Mouse (Mus musculus): ENCODE results near the gene Rasa2. TPM values are rescaled to one million over a fixed set of nuclear protein-coding genes. Genes with fewer than 3 reads are reported as not detected.

Gene Rasa2
- polyA plus RNA-seq (2012; fragmentation: generic; extraction: Trizol), result under 1 TPM; 0.19 to 0.96 TPM

DNA sequence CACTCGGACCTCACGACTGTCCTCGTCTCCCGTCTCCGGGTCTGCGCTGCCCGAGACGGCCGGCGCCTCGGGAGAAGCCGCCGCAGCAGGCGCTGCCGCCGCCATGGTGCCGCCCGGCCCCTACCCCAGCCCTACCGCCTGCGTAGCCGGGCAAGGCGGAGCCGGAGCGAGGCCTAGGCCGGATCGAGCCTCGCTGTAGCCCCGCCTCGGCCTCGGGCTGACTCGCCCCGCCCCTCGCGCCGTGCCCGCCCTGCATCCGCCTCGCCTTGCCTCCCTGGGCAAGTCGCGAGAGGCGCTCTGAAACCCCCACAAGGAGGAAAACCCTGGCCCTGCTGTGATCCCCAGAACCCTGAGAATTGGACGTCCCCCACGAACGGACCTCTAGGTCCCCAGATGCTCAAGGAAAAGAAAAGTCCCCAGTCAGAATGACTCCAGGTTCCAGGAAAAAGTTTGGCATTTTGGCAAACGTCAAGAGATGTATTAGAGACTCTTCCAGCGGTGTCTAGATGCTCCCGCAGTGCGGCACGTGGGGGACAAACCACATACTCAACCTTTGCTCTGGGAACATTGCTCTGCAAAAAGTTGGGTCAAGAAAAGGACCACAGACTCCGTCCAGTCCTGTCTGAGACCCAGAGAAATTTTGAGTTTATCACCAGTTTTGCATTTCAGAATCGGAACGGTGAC, at the start of gene Rasa2:
TSS of gene Rasa2 (minus strand) at position 229 of the 684 bp plus-strand sequence.

DNA sequence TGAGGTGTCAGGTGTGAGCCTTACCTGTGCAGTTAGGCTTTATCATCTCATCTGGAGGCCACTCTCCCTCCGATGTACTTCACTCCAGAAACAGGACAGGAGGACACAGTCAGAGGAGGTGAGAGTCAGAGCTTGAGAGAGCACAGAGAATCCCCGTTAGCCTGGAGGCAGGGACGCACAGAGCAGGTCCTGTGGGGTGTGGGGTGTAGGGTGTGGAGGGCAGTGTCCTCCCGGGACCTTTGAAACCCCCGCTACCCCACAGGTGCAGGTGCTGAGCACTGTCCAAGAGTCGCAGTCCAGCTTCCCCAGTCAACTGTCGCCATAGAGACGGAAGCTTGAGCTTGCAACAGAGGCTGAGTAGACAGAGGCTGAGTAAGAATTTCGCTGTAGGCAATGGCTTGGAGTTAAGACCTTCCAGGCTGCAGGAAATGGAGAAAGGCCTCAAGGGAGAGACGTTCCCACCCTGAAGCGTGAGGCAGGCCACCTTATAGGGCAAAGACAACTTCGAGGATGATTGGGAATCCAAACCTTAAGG, 106.4 kb downstream of the Rasa2 start, which contains the start of gene Gm28729:
TSS of gene Gm28729 (minus strand) at position 293 of the 535 bp plus-strand sequence.

Other genes with a start within 250 kb of the Rasa2 start
- gene Rnf7, start 152.9 kb downstream of the Rasa2 start, polyA plus RNA-seq (2012; fragmentation: generic; extraction: Trizol), result 10 to 100 TPM; 38.5 to 86.6 TPM
- not detected for gene Gm28729, start 106.4 kb downstream of the Rasa2 start, polyA plus RNA-seq (2012; fragmentation: generic; extraction: Trizol)
- 1 to 10 TPM in 1 of 2 experiments, under 1 TPM in 1; 0.85 to 3.8 TPM for gene Zbtb38, start 121.2 kb upstream of the Rasa2 start, polyA plus RNA-seq (2012; fragmentation: generic; extraction: Trizol)

All from C3H10T1/2 (cell line).